Mouse (Mus musculus): ENCODE results near the gene Tuba1b. TPM values are rescaled to one million over a fixed set of nuclear protein-coding genes. Genes with fewer than 3 reads are reported as not detected.
"Not testable (repeated sequence)": the region's sequence is repeated elsewhere in the genome, so short reads cannot be mapped to it uniquely, and the experiment has no call there.

Tuba1b gene
- polyA plus RNA-seq, 1 experiment from 2014 or later: 1,223 TPM

GRCm38 (mm10) chr15:98948857-98949606 lies 14.7 kb upstream of the Tuba1b start:
- Histone ChIP-seq H3K27ac (peak overlapping the region; percentile 62), H3K9ac (peak overlapping the region; percentile 78), H3K4me1 (replicated peaks; ENCODE audit: control insufficient read depth, insufficient read depth, low read length) (peaks cover 5% of the 10 kb centered on the region; the same call in 1 of the 2 replicates), H3K9me3 (ENCODE audit: control insufficient read depth, low read length) (no peaks in the 10 kb centered on the region), H3K4me2 (replicated peaks) (peak overlapping the region; percentile 89), H3K36me3 (replicated peaks; ENCODE audit: control insufficient read depth, insufficient read depth) (peaks cover 33% of the 10 kb centered on the region), H3K4me3 (replicated peaks; ENCODE audit: low read length) (peak overlapping the region; percentile 41), H3K27me3 (ENCODE audit: control insufficient read depth, insufficient read depth, low read length) (no peaks in the 10 kb centered on the region)
- 43% methylated on average over 6 of the region's 6 CpGs for WGBS
- ATAC-seq (ENCODE audit: low FRiP score) (peak; percentile 12; the same call in 1 of the 2 replicates), DNase-seq (ENCODE audit: low spot score) (peak; percentile 53)

- Histone ChIP-seq H3K27ac (peak overlapping the region; percentile 62), H3K4me2 (replicated peaks) (peak overlapping the region; percentile 89), H3K36me3 (replicated peaks; ENCODE audit: control insufficient read depth, insufficient read depth) (peaks cover 33% of the 10 kb centered on the region), H3K9me3 (ENCODE audit: control insufficient read depth, low read length) (no peaks in the 10 kb centered on the region), H3K9ac (peak overlapping the region; percentile 78), H3K27me3 (ENCODE audit: control insufficient read depth, insufficient read depth, low read length) (no peaks in the 10 kb centered on the region), H3K4me3 (replicated peaks; ENCODE audit: low read length) (peak overlapping the region; percentile 41), H3K4me1 (replicated peaks; ENCODE audit: control insufficient read depth, insufficient read depth, low read length) (peaks cover 5% of the 10 kb centered on the region; the same call in 1 of the 2 replicates)
- DNase-seq (ENCODE audit: low spot score): no peak
- ATAC-seq (ENCODE audit: low FRiP score): no peak
Measured at GRCm38 (mm10) chr15:98948382-98948781, 14.0 kb upstream of the Tuba1b start.

- peak overlapping the region; percentile 89 for H3K4me2 ChIP-seq (replicated peaks)
- H3K36me3 ChIP-seq (replicated peaks; ENCODE audit: control insufficient read depth, insufficient read depth): peaks cover 33% of the 10 kb centered on the region
- peak overlapping the region; percentile 78 for H3K9ac ChIP-seq
- H3K27ac ChIP-seq: peak overlapping the region; percentile 62
- DNase-seq (ENCODE audit: low spot score) (no peak), ATAC-seq (ENCODE audit: low FRiP score) (no peak)
- peaks cover 5% of the 10 kb centered on the region; the same call in 1 of the 2 replicates for H3K4me1 ChIP-seq (replicated peaks; ENCODE audit: control insufficient read depth, insufficient read depth, low read length)
- peak overlapping the region; percentile 41; the same call in 1 of the 2 replicates for H3K4me3 ChIP-seq (replicated peaks; ENCODE audit: low read length)
- no peaks in the 10 kb centered on the region for H3K9me3 ChIP-seq (ENCODE audit: control insufficient read depth, low read length)
- H3K27me3 ChIP-seq (ENCODE audit: control insufficient read depth, insufficient read depth, low read length): no peaks in the 10 kb centered on the region
- 23% methylated on average over 3 of the region's 3 CpGs for WGBS
Measured at GRCm38 (mm10) chr15:98947884-98948283, 13.5 kb upstream of the Tuba1b start.

GRCm38 (mm10) chr15:98943133-98943532 lies 8.8 kb upstream of the Tuba1b start:
- Histone ChIP-seq H3K9ac (no peak overlapping the region), H3K27me3 (ENCODE audit: control insufficient read depth, insufficient read depth, low read length) (no peaks in the 10 kb centered on the region), H3K4me1 (replicated peaks; ENCODE audit: control insufficient read depth, insufficient read depth, low read length) (peaks cover 3% of the 10 kb centered on the region; the same call in 1 of the 2 replicates), H3K4me3 (replicated peaks; ENCODE audit: low read length) (no peak overlapping the region), H3K27ac (no peak overlapping the region), H3K9me3 (ENCODE audit: control insufficient read depth, low read length) (no peaks in the 10 kb centered on the region), H3K36me3 (replicated peaks; ENCODE audit: control insufficient read depth, insufficient read depth) (no peaks in the 10 kb centered on the region; the same call in 1 of the 2 replicates), H3K4me2 (replicated peaks) (no peak overlapping the region)
- DNase-seq (ENCODE audit: low spot score) (no peak), ATAC-seq (ENCODE audit: low FRiP score) (no peak)
- 78% methylated on average over 4 of the region's 4 CpGs for WGBS

- WGBS: 83% methylated on average over 4 of the region's 4 CpGs
- no peaks in the 10 kb centered on the region for H3K9me3 ChIP-seq (ENCODE audit: control insufficient read depth, low read length)
- no peak overlapping the region for H3K4me2 ChIP-seq (replicated peaks)
- H3K27me3 ChIP-seq (ENCODE audit: control insufficient read depth, insufficient read depth, low read length): no peaks in the 10 kb centered on the region
- DNase-seq (ENCODE audit: low spot score): no peak
- H3K9ac ChIP-seq: no peak overlapping the region
- ATAC-seq (ENCODE audit: low FRiP score): no peak
- no peaks in the 10 kb centered on the region for H3K4me1 ChIP-seq (replicated peaks; ENCODE audit: control insufficient read depth, insufficient read depth, low read length)
- H3K4me3 ChIP-seq (replicated peaks; ENCODE audit: low read length): no peak overlapping the region
- no peaks in the 10 kb centered on the region for H3K36me3 ChIP-seq (replicated peaks; ENCODE audit: control insufficient read depth, insufficient read depth)
- no peak overlapping the region for H3K27ac ChIP-seq
Measured at GRCm38 (mm10) chr15:98942081-98942480, 7.7 kb upstream of the Tuba1b start.

- H3K9me3 ChIP-seq (ENCODE audit: control insufficient read depth, low read length): no peaks in the 10 kb centered on the region
- no peak overlapping the region for H3K4me2 ChIP-seq (replicated peaks)
- H3K4me3 ChIP-seq (replicated peaks; ENCODE audit: low read length): no peak overlapping the region
- no peaks in the 10 kb centered on the region for H3K27me3 ChIP-seq (ENCODE audit: control insufficient read depth, insufficient read depth, low read length)
- H3K36me3 ChIP-seq (replicated peaks; ENCODE audit: control insufficient read depth, insufficient read depth): no peaks in the 10 kb centered on the region
- ATAC-seq (ENCODE audit: low FRiP score) (no peak), DNase-seq (ENCODE audit: low spot score) (no peak)
- no peaks in the 10 kb centered on the region for H3K4me1 ChIP-seq (replicated peaks; ENCODE audit: control insufficient read depth, insufficient read depth, low read length)
- no peak overlapping the region for H3K27ac ChIP-seq
- 84% methylated on average over 2 of the region's 2 CpGs for WGBS
- H3K9ac ChIP-seq: no peak overlapping the region
Measured at GRCm38 (mm10) chr15:98941539-98941938, 7.2 kb upstream of the Tuba1b start.

- DNase-seq (ENCODE audit: low spot score) (no peak), ATAC-seq (ENCODE audit: low FRiP score) (no peak)
- H3K9me3 ChIP-seq (ENCODE audit: control insufficient read depth, low read length): no peaks in the 10 kb centered on the region
- H3K27me3 ChIP-seq (ENCODE audit: control insufficient read depth, insufficient read depth, low read length): no peaks in the 10 kb centered on the region
- no peak overlapping the region for H3K9ac ChIP-seq
- no peak overlapping the region for H3K27ac ChIP-seq
- H3K4me3 ChIP-seq (replicated peaks; ENCODE audit: low read length): no peak overlapping the region
- H3K36me3 ChIP-seq (replicated peaks; ENCODE audit: control insufficient read depth, insufficient read depth): no peaks in the 10 kb centered on the region
- peaks cover 2% of the 10 kb centered on the region; the same call in 1 of the 2 replicates for H3K4me1 ChIP-seq (replicated peaks; ENCODE audit: control insufficient read depth, insufficient read depth, low read length)
- WGBS: 54% methylated on average over 10 of the region's 10 CpGs
- H3K4me2 ChIP-seq (replicated peaks): no peak overlapping the region
Measured at GRCm38 (mm10) chr15:98940816-98941215, 6.5 kb upstream of the Tuba1b start.

GRCm38 (mm10) chr15:98933833-98934216 lies 540 bp downstream of the Tuba1b start:
- Histone ChIP-seq H3K4me2 (replicated peaks) (peak overlapping the region; percentile 90), H3K4me1 (replicated peaks; ENCODE audit: control insufficient read depth, insufficient read depth, low read length) (peaks cover 20% of the 10 kb centered on the region), H3K4me3 (replicated peaks; ENCODE audit: low read length) (peak overlapping the region; percentile 70), H3K36me3 (replicated peaks; ENCODE audit: control insufficient read depth, insufficient read depth) (peaks cover 14% of the 10 kb centered on the region), H3K9me3 (ENCODE audit: control insufficient read depth, low read length) (no peaks in the 10 kb centered on the region), H3K9ac (peak overlapping the region; percentile 84), H3K27me3 (ENCODE audit: control insufficient read depth, insufficient read depth, low read length) (no peaks in the 10 kb centered on the region), H3K27ac (peak overlapping the region; percentile 98)
- ATAC-seq (ENCODE audit: low FRiP score): peak; percentile 82
- DNase-seq (ENCODE audit: low spot score): peak; percentile 99
- under 1% methylated on average over 35 of the region's 35 CpGs for WGBS

- not testable (repeated sequence) for DNase-seq (ENCODE audit: low spot score); ATAC-seq (ENCODE audit: low FRiP score); H3K27me3 ChIP-seq (ENCODE audit: control insufficient read depth, insufficient read depth, low read length); H3K9me3 ChIP-seq (ENCODE audit: control insufficient read depth, low read length)
- 6% methylated on average over 8 of the region's 9 CpGs for WGBS
- peaks cover 14% of the 10 kb centered on the region for H3K36me3 ChIP-seq (replicated peaks; ENCODE audit: control insufficient read depth, insufficient read depth)
- peak overlapping the region; percentile 98 for H3K27ac ChIP-seq
- peak overlapping the region; percentile 70 for H3K4me3 ChIP-seq (replicated peaks; ENCODE audit: low read length)
- H3K9ac ChIP-seq: peak overlapping the region; percentile 84
- peaks cover 24% of the 10 kb centered on the region for H3K4me1 ChIP-seq (replicated peaks; ENCODE audit: control insufficient read depth, insufficient read depth, low read length)
- peak overlapping the region; percentile 90 for H3K4me2 ChIP-seq (replicated peaks)
Measured at GRCm38 (mm10) chr15:98933004-98933671, 1.2 kb downstream of the Tuba1b start.
